Mouse (Mus musculus) ES-E14 (cell line): Measurements from ENCODE around the gene Erh.

Experiments
- CHD2 ChIP-seq: IDR thresholded peaks from 2 replicates; pipeline ENCODE4 v1.6.1; 2014; ENCODE audit warnings: mild to moderate bottlenecking, low read depth, low read length, inconsistent platforms
- HCFC1 ChIP-seq: IDR thresholded peaks from 2 replicates; pipeline ENCODE4 v1.6.1; 2012; ENCODE audit warnings: low read length, inconsistent platforms, borderline replicate concordance; ENCODE audit not compliant: insufficient read depth
- MAFK ChIP-seq: IDR thresholded peaks from 2 replicates; pipeline ENCODE4 v1.6.1; 2014; ENCODE audit warnings: mild to moderate bottlenecking, low read depth, low read length, inconsistent platforms; ENCODE audit not compliant: insufficient read depth
- ZC3H11A ChIP-seq: IDR thresholded peaks from 2 replicates; pipeline ENCODE4 v1.6.1; 2012; ENCODE audit warnings: low read depth, mild to moderate bottlenecking, inconsistent platforms, low read length, borderline replicate concordance

- no peak for TF ChIP-seq HCFC1
- TF ChIP-seq CHD2, result no peak
- no peak for TF ChIP-seq MAFK
- no peak for TF ChIP-seq ZC3H11A
Observed at GRCm38 (mm10) chr12:80631790-80632189, 12.4 kb downstream of the Erh start.
